Mouse (Mus musculus) brain, embryonic 14.5 days (tissue): Measurements from ENCODE around the gene Mff. TPM values are rescaled to one million over a fixed set of nuclear protein-coding genes. Genes with fewer than 3 reads are reported as not detected.
A peak's percentile ranks its signal among the peaks of the same experiment; 100 is the strongest.

Experiments
- DNase-seq: peaks from one replicate; pipeline ENCODE4 v3.0.0-alpha.2; 2011; ENCODE audit warnings: low read depth
- CTCF ChIP-seq: fragments of 200-500 bp; IDR thresholded peaks from 2 replicates; pipeline ENCODE4 v1.5.1; 2012; ENCODE audit warnings: inconsistent platforms, mild to moderate bottlenecking, moderate library complexity, borderline replicate concordance; ENCODE audit not compliant: insufficient read depth, insufficient read length; ENCODE audit errors: extremely low read depth
- POLR2A ChIP-seq: fragments of 200-500 bp; IDR thresholded peaks from 2 replicates; pipeline ENCODE4 v1.6.1; 2012; ENCODE audit warnings: mild to moderate bottlenecking, inconsistent platforms, borderline replicate concordance; ENCODE audit not compliant: poor library complexity, insufficient read depth, insufficient read length, severe bottlenecking; ENCODE audit errors: extremely low read depth
- polyA plus RNA-seq: library from polyadenylated mRNA; depleted of rRNA; stranded (reverse); fragments of >200 nt; gene quantifications from 2 replicates; pipeline ENCODE4 v1.2.3, GENCODE M21; 2012; rRNA removed

Mff gene
- polyA plus RNA-seq: 299 and 302 TPM in 2 replicates

GRCm38 (mm10) chr1:82724339-82725025, at the start of gene Mff:
Gene Mff (plus strand): TSS chr1:82724890.
- peak; percentile 99 for DNase-seq
- TF ChIP-seq CTCF (no peak), POLR2A (peak; percentile 91)

GRCm38 (mm10) chr1:82686328-82686727, 38.4 kb upstream of the Mff start:
- TF ChIP-seq POLR2A (no peak), CTCF (no peak)
- DNase-seq: no peak

GRCm38 (mm10) chr1:82686866-82687265, 37.8 kb upstream of the Mff start:
- TF ChIP-seq CTCF (no peak), POLR2A (no peak)
- no peak for DNase-seq

- peak; percentile 80 for DNase-seq
- TF ChIP-seq POLR2A: no peak
- no peak for TF ChIP-seq CTCF
These were observed 36.8 kb upstream of the Mff start for GRCm38 (mm10) chr1:82687931-82688330.

- TF ChIP-seq CTCF: no peak
- no peak for TF ChIP-seq POLR2A
- no peak for DNase-seq
These were observed 28.8 kb upstream of the Mff start for GRCm38 (mm10) chr1:82695915-82696314.

- DNase-seq: no peak
- no peak for TF ChIP-seq CTCF
- TF ChIP-seq POLR2A: no peak
These were observed 6.7 kb upstream of the Mff start for GRCm38 (mm10) chr1:82717816-82718512.

- TF ChIP-seq POLR2A: no peak
- TF ChIP-seq CTCF: no peak
- DNase-seq: no peak
These were observed 560 bp downstream of the Mff start for GRCm38 (mm10) chr1:82725026-82725874.

- DNase-seq: no peak
- TF ChIP-seq POLR2A (no peak), CTCF (no peak)
These were observed 1.1 kb downstream of the Mff start for GRCm38 (mm10) chr1:82725875-82726185.

- TF ChIP-seq CTCF (no peak), POLR2A (no peak)
- DNase-seq: no peak
These were observed 1.8 kb downstream of the Mff start for GRCm38 (mm10) chr1:82726482-82726881.

GRCm38 (mm10) chr1:82733357-82733756, 8.7 kb downstream of the Mff start:
- TF ChIP-seq CTCF: no peak
- no peak for TF ChIP-seq POLR2A
- no peak for DNase-seq

GRCm38 (mm10) chr1:82738066-82738465, 13.4 kb downstream of the Mff start:
- DNase-seq: no peak
- TF ChIP-seq POLR2A: no peak
- no peak for TF ChIP-seq CTCF
